Mouse (Mus musculus) gastrocnemius, adult 2 months (tissue): Measurements from ENCODE around the gene Zscan26. TPM values are rescaled to one million over a fixed set of nuclear protein-coding genes. Genes with fewer than 3 reads are reported as not detected.
A peak's percentile ranks its signal among the peaks of the same experiment; 100 is the strongest.
"Not testable (repeated sequence)": the region's sequence is repeated elsewhere in the genome, so short reads cannot be mapped to it uniquely, and the experiment has no call there.

Experiments used
- DNase-seq: peaks from one replicate; pipeline ENCODE4 v3.0.0; 2022
- H3K27ac ChIP-seq: fragments of 200-600 bp; 2 replicates; pipeline ENCODE4 v1.8.1; 2022; ENCODE audit warnings: mild to moderate bottlenecking
- H3K4me3 ChIP-seq: fragments of 200-600 bp; 2 replicates; pipeline ENCODE4 v1.8.1; 2022; ENCODE audit warnings: mild to moderate bottlenecking, moderate library complexity
- CTCF ChIP-seq: fragments of 200-600 bp; IDR thresholded peaks from 2 replicates; pipeline ENCODE4 v1.8.1; 2022; ENCODE audit warnings: antibody characterized with exemption, mild to moderate bottlenecking, moderate library complexity
- intact Hi-C: fragments of 180-260 bp; cut with DNase I; formaldehyde crosslinking; loops from one replicate; pipeline ENCODE4 v1.15.1; 2025
- long read RNA-seq, 2 experiments: library from polyadenylated mRNA; stranded (forward); transcript quantifications; one replicate each; pipeline ENCODE4 v2.0.0; 2021
- total RNA-seq, 2 experiments: library from RNA; stranded (reverse); gene quantifications; 2 replicates each; pipeline ENCODE4 v1.2.3; 2021

Zscan26 gene
- 10 to 100 TPM; 13.6 to 14.5 TPM for total RNA-seq
- long read RNA-seq, experiment 1, full-length matches to known transcripts, result 1 of 1 reads
- long read RNA-seq, experiment 1, partial matches to known transcripts, result 0 of 1 reads
- long read RNA-seq, experiment 1, other reads (novel, unspliced or antisense), result 0 of 1 reads
- long read RNA-seq, experiment 2, full-length matches to known transcripts, result 1 of 1 reads
- long read RNA-seq, experiment 2, partial matches to known transcripts, result 0 of 1 reads
- long read RNA-seq, experiment 2, other reads (novel, unspliced or antisense), result 0 of 1 reads

DNA sequence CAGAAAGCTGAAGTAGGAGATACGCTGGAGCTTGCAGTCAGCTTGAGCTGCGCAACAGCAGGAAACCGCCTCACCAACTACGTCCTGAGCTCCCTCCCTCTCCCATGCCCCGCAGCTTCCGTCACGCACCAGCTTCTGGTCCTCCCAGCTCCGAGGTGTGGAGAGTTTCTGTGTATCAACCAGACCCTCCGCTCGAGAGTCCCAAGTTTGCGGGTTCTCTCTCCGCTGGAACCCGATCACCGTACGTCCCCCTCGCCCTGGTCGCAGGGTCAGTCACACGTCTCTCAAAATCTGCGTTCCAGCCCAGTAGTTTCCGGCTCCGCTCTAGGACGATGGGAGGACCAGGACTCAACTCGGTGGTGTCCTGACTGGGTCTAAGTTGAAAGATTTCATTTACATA is at the start of gene Zscan26:
Gene Zscan26, minus strand, starts transcription at position 282 of the 400 bp plus-strand sequence.
- Histone ChIP-seq H3K27ac (peak within 1 kb of the TSS; percentile 96), H3K4me3 (peak within 1 kb of the TSS; percentile 81)
- peak; percentile 87 for DNase-seq
- TF ChIP-seq CTCF, result no peak
- intact Hi-C loops, result loop anchor here (2.0 to 5.0 kb wide), 2 partner anchors 51 to 91 kb away; partner anchors contain the start of genes Zkscan3 and Zscan12

- Histone ChIP-seq H3K4me3 (no peak overlapping the region), H3K27ac (no peak overlapping the region)
- DNase-seq, result no peak
- intact Hi-C loops, result no loop called here
- no peak for TF ChIP-seq CTCF
Measured at GRCm38 (mm10) chr13:21502296-21502695, 48.8 kb upstream of the Zscan26 start.

DNA sequence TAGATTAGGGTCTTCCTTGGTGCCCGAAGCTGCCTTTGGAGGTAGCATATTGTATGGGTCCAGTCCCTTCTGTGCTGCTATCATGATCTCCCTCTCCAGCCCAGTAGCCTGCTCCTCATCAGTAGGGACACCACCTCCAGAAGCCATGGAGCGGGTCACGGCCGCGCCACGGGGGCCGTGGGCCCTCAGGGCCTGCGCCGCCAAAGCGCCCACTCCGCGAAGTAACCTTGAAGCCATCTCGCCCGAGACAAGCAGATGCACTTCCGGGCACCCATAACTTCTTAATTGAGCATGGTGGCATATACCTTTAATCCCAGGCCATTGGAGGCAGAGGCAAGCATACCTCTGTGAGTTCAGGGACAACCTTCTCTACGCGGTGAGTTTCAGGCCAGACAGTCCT is 47.7 kb upstream of the Zscan26 start, which contains the start of gene Gm11273:
Gene Gm11273, minus strand, starts transcription at position 237 of the 400 bp plus-strand sequence.
- H3K4me3 ChIP-seq, intact Hi-C loops, H3K27ac ChIP-seq, DNase-seq: not testable (repeated sequence)

DNA sequence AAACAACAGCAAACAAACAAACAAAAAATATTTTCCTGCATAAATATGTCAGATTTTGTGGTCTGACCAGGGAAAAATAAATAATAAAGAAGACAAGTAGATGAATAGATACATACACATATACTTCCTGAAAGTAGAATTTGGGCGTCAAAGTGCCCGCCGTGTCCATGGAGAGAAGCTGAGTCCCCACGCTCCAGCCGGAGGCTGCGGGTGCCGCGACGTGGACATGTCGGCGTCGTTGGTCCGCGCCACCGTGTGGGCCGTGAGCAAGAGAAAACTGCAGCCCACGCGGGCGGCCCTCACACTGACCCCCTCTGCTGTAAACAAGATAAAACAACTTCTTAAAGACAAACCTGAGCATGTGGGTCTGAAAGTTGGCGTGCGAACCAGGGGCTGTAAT is 41.5 kb upstream of the Zscan26 start, which contains the start of gene AK157302:
Gene AK157302, plus strand, starts transcription at position 144 of the 400 bp plus-strand sequence.
- peak within 1 kb of the TSS; percentile 63 for H3K27ac ChIP-seq
- peak within 1 kb of the TSS; percentile 51 for H3K4me3 ChIP-seq
- intact Hi-C loops, result no loop called here
- no peak for TF ChIP-seq CTCF
- DNase-seq, result peak; percentile 50

GRCm38 (mm10) chr13:21492847-21493246 is 39.3 kb upstream of the Zscan26 start:
- TF ChIP-seq CTCF, result no peak
- intact Hi-C loops, result no loop called here
- Histone ChIP-seq H3K4me3 (no peak overlapping the region), H3K27ac (no peak overlapping the region)
- DNase-seq, result no peak

DNA sequence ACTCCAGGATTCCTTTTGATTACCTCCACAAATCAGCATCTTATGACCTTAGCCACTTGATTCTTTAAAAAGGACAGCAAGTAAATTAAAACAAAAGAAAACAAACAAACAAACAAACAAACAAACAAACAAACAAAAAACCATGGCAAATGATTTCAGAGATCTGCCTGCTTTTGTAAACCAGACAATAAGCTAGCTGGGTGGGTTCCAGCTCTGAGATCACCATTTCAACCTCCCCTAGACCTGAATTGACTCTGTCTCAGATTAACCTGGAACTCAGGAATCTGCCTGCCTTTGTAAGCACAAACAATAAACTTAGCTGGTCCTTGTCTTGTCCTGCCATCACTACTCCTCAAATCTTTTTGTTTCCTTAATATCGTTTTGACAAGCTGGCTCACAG is 33.4 kb upstream of the Zscan26 start:
- no peak overlapping the region for H3K4me3 ChIP-seq
- no peak for DNase-seq
- TF ChIP-seq CTCF, result no peak
- H3K27ac ChIP-seq, result no peak overlapping the region
- intact Hi-C loops, result no loop called here

DNA sequence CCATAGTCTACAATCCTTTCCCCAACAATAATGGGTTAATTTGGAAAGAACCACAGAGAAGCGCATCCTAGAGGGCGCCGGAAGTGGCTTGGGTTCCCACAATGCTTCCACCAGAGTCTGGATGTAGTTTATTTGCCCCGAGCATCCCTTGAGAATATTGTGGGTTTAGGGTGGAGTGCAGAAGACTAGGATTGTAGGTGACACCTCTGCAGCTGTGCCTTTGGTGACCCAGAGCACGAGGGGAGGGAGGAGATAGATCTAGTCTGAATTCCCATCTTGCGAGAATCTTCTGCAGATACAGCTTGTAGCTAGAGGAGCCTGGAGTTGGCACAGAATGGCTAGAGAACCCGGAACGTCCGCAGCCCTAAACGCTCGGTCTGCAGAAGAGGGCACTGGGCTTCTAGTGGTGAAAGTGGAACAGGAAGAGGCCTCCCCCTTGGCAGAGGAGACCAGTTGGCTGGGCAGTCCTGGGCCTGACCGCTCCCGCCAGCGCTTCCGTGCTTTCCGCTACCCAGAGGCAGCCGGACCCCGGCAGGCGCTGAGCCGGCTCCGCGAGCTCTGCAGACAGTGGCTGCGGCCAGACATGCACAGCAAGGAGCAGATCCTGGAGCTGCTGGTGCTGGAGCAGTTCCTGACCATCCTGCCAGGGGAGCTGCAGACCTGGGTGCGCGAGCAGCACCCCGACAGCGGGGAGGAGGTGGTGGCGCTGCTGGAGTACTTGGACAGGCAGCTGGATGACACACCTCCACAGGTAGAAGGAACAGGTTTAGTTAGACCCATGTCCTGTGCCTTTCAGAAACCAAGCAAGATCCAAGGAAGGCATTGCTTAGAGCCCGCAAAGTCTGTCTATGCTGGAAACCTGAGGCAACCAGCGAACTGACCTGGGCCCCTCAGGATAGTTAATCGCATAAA is 25.5 kb upstream of the Zscan26 start, which contains the start of the genes Zkscan4 and Gm10065:
Gene Zkscan4, plus strand, starts transcription at position 149 of the 912 bp plus-strand sequence.
Gene Gm10065, minus strand, starts transcription at position 683 of the 912 bp plus-strand sequence.
- H3K27ac ChIP-seq, result peak within 1 kb of the TSS; percentile 86
- peak within 1 kb of the TSS; percentile 85 for H3K4me3 ChIP-seq
- intact Hi-C loops, result loop anchor here (10.0 kb wide), 1 partner anchor 56 kb away; the partner anchor contains the start of gene Zkscan8
- peak; percentile 65 for DNase-seq

DNA sequence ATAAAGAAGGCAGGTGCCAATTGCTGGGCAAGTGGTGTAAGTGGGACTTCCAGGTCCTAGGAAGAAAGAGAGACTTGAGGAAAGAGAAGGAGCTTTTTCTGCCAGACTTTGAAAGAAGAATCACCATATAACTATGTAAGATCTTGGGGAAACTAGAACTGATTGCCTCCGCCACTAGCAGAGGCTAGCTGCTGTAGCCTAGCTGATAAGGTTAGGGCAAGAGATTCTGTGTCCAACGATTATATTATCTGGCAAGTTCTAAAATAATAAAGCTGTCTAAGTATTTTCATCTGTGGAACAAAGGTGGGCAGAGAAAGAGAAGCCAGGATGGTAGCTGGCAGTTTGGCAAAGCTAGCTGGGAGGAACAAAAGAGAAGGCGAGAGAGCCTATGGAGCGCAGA is 18.9 kb upstream of the Zscan26 start:
- Histone ChIP-seq H3K4me3 (no peak overlapping the region), H3K27ac (no peak overlapping the region)
- no peak for DNase-seq
- TF ChIP-seq CTCF, result no peak
- intact Hi-C loops, result loop anchor here (10.0 kb wide), 1 partner anchor 62 kb away; the partner anchor contains the start of gene Zkscan8

- H3K4me3 ChIP-seq, result peak overlapping the region; percentile 86
- no peak for DNase-seq
- no peak overlapping the region for H3K27ac ChIP-seq
- TF ChIP-seq CTCF, result no peak
- intact Hi-C loops, result no loop called here
Measured at GRCm38 (mm10) chr13:21469097-21469496, 15.6 kb upstream of the Zscan26 start.

GRCm38 (mm10) chr13:21468061-21469019 is 14.8 kb upstream of the Zscan26 start, which contains the start of gene Nkapl:
TSS of gene Nkapl (minus strand) at chr13:21468509.
- peak within 1 kb of the TSS; percentile 86 for H3K27ac ChIP-seq
- H3K4me3 ChIP-seq, result peak within 1 kb of the TSS; percentile 86
- intact Hi-C loops, result no loop called here
- DNase-seq, result peak; percentile 90
- TF ChIP-seq CTCF, result no peak

- H3K4me3 ChIP-seq, result no peak overlapping the region
- no peak for DNase-seq
- H3K27ac ChIP-seq, result no peak overlapping the region
- intact Hi-C loops, result no loop called here
- no peak for TF ChIP-seq CTCF
Measured at GRCm38 (mm10) chr13:21467336-21467735, 13.8 kb upstream of the Zscan26 start.

GRCm38 (mm10) chr13:21462516-21462915 is 9.0 kb upstream of the Zscan26 start:
- H3K4me3 ChIP-seq, H3K27ac ChIP-seq, DNase-seq, intact Hi-C loops: not testable (repeated sequence)
